Mouse (Mus musculus) brown adipose tissue, adult 24 weeks (tissue): ENCODE results near the gene Dkc1. TPM values are rescaled to one million over a fixed set of nuclear protein-coding genes. Genes with fewer than 3 reads are reported as not detected.

Source experiments
- H3K27ac ChIP-seq: fragments of 200-500 bp; replicated peaks from 2 replicates; pipeline ENCODE4 v1.5.1; 2012; ENCODE audit warnings: low read depth, mild to moderate bottlenecking, low read length
- H3K4me1 ChIP-seq: fragments of 200-500 bp; 2 replicates; pipeline ENCODE4 v1.6.1; 2012; ENCODE audit warnings: low read length, mixed read lengths; ENCODE audit not compliant: control insufficient read depth, insufficient read depth, insufficient read length
- H3K4me3 ChIP-seq: fragments of 200-500 bp; 2 replicates; pipeline ENCODE4 v1.5.1; 2012; ENCODE audit warnings: low read depth, mild to moderate bottlenecking, low read length, moderate library complexity; ENCODE audit not compliant: insufficient read depth
- polyA plus RNA-seq: library from polyadenylated mRNA; stranded (reverse); fragments of >200 nt; gene quantifications from 2 replicates; pipeline ENCODE4 v1.2.4, GENCODE M21; 2012; ENCODE audit not compliant: missing spikeins, insufficient read depth, insufficient read length

Dkc1 gene
- polyA plus RNA-seq: 16.1 and 29.9 TPM in 2 replicates

DNA sequence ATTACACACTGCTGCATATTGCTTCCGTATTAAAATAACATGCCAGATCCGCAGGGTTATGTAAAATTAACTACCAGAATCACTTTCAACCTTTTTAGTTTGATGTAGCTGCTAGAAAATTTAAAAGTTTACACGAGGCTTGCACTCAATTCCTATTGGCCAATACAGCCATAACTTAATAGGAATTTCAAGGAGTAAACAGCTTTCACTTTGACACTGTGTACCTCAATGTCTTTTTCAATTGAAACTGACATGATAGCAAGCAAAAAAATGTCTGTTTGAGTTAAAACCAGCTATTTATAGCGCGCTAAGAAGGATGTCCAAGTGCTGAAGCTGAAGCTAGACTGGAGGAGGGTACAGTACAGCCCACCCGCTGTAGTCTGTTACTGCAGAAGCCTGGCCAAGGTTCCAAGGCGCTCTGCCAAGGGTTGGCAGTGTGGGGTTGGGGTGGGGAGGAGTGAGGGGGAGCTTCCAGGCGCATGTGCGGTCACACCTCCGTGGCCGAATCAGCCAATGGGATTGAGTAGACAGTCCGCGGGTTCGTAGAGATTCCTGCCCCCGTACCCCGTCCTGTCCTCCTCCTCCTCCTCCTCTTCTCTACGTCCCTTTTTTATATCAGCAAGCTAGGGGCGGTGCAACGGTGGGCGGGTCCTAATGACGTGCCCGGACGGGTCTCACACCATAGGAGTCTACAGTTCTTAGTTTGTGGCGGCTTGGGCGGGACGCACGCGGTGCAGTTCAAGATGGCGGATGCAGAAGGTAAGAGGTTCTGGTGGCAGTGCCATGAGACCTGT is at the start of gene Dkc1:
TSS of gene Dkc1 (plus strand) at position 486 of the 794 bp plus-strand sequence.
- Histone ChIP-seq H3K27ac (peak within 1 kb of the TSS; percentile 45), H3K4me3 (peak within 1 kb of the TSS; percentile 96), H3K4me1 (no peaks in the 10 kb centered on the region; the same call in 1 of the 2 replicates)

DNA sequence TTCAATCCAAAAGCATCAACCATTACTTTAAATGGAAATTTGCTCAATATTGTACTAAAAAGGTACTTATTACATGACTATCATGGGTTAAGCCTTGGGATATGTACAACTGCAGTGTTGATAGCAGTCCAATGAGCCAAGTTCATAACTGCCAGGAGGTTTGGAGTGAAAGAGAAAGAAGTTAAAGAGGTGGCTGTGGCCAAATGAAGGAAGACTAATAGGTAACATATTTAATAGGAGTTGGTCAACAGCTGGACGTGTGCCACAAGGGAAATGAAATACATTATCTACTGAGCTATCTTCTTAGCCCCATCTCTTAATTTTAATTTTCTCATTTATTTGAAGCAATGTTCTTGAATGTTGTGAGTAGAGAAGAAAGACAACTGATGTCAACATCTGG is 49.7 kb upstream of the Dkc1 start:
- Histone ChIP-seq H3K27ac (no peak overlapping the region), H3K4me1 (no peaks in the 10 kb centered on the region), H3K4me3 (no peak overlapping the region)

DNA sequence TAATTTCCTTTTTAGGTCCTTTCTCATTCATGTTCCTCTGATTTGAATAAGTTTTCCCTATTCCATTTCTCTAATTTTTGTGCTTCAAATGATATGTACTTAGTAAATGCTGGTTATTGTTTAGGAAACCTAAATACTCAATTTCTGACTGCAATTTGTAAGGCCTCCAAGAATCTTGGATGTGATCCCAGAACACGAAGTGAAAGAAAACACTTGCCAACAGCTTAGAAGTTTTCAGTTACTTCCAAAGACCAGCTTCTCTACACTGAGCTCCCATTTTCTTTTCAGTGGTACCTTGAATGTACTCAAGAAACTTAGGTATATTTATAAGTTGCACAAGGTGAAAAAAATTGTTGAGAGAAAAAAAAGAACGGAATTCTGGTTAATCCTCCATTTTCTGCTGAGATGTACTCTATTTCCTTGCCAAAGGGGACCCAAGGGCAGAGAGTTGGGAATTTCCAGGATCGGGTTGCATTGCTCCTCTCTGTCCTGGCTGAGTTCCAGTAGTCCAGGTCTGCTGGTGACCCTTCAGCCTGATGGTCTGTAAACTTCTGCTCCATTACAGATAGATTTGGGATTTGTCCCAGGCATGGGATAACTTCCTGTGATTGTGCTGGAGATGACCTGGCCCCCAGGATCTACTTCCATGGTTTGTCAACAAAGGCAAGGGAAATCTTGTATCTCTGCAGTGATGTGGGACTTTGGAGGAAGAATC is 48.6 kb upstream of the Dkc1 start:
- Histone ChIP-seq H3K27ac (peak overlapping the region; percentile 39; the same call in 1 of the 2 replicates), H3K4me3 (no peak overlapping the region), H3K4me1 (no peaks in the 10 kb centered on the region)

DNA sequence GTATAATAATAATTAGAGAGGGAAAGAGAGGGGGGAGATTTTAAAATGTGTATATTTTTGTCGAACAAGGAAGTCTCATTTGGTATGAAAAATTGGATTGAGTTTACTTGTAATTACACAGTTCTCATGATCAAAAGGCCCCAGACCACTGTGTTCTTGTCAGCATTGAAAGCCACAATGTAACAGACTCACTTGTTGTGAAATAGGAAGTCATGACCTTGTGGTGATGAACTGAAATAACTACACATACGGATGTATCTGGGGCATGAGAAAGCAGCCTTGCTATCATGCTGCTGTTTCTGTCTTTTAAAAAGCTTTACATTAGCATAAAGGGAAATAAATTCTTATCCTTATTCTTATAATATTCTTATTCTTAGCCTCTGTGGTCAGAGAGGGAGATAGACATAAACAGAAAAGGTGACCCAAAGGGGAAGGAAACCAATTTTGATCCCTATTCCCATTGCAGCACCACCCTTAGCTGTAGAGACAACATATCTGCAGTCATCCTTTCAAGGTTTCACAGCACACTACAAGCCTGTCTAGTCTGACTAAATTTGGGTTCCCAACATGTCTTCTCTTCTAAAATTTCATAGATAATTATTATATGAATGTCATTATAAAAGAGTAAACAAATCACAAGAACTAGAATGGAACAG is 39.4 kb upstream of the Dkc1 start:
- Histone ChIP-seq H3K4me1 (no peaks in the 10 kb centered on the region), H3K27ac (no peak overlapping the region), H3K4me3 (no peak overlapping the region)

GRCm38 (mm10) chrX:75082351-75082750 is 13.3 kb upstream of the Dkc1 start:
- Histone ChIP-seq H3K4me3 (no peak overlapping the region), H3K4me1 (no peaks in the 10 kb centered on the region), H3K27ac (no peak overlapping the region)

DNA sequence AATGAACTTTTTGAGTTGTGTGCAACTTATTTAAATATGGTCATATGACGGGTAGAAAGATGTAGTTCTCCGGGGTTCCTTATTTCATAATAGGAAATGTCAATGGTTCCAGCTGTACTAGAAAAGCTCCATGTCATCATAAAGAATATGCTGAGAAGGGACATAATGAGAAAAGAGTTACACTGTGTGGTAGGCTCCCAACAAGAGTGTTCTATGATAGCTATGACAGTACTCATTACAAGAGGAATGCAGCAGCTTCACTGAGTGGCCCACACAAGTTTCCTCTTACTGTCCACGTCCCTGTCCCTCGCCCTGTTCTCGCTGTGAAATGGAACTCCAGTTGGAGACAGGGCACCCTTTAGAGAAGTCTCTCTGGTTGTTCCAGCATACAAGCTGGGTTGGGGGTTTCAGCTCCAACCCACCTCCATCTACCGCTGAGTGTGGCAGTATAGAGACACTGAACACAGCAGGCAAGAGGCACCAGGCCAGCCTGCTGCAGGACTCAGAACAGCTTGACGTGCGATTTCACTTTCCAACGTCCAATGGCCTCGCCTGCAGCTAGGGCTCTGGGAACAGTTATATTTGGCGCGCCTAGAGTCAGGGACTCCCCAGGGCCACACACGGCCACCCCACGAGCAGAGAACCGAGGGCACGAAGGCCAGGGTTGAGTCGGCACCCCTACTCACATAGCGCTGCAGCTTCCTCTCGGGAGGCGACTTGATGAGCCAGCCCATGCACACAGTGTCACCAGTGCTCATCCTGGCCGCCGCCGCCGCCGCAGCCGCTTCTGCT is 11.5 kb upstream of the Dkc1 start:
- Histone ChIP-seq H3K4me1 (no peaks in the 10 kb centered on the region), H3K4me3 (peak overlapping the region; percentile 84), H3K27ac (peak overlapping the region; percentile 54; the same call in 1 of the 2 replicates)

GRCm38 (mm10) chrX:75084774-75085508 is 10.7 kb upstream of the Dkc1 start, which contains the start of gene Gab3:
Gene Gab3 (minus strand): TSS chrX:75085458.
- H3K4me1 ChIP-seq: no peaks in the 10 kb centered on the region
- H3K27ac ChIP-seq: peak within 1 kb of the TSS; percentile 54; the same call in 1 of the 2 replicates
- H3K4me3 ChIP-seq: peak within 1 kb of the TSS; percentile 84

DNA sequence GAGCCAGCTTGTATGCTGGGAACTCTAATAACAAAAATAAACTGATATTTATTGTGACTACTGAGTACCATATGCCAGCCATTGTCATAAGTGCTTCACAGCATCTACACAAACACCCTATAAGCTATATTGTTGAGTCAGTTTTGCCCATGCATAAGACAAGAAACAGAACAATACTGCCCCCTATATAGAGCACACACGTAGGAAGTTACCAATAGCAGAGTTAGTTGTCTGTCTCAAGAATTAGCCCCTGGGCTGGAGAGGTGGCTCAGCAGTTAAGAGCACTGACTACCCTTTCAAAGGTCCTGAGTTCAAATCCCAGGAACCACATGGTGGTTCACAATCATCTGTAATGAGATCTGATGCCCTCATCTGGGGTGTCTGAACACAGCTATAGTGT is 10.0 kb upstream of the Dkc1 start:
- no peaks in the 10 kb centered on the region for H3K4me1 ChIP-seq

GRCm38 (mm10) chrX:75096163-75096770 is 613 bp downstream of the Dkc1 start:
- peak overlapping the region; percentile 45 for H3K27ac ChIP-seq
- peak overlapping the region; percentile 96 for H3K4me3 ChIP-seq
- H3K4me1 ChIP-seq: no peaks in the 10 kb centered on the region; the same call in 1 of the 2 replicates

More for the DNA sequence above, 10.0 kb upstream of the Dkc1 start:
- Histone ChIP-seq H3K4me3 (no peak overlapping the region), H3K27ac (no peak overlapping the region)

DNA sequence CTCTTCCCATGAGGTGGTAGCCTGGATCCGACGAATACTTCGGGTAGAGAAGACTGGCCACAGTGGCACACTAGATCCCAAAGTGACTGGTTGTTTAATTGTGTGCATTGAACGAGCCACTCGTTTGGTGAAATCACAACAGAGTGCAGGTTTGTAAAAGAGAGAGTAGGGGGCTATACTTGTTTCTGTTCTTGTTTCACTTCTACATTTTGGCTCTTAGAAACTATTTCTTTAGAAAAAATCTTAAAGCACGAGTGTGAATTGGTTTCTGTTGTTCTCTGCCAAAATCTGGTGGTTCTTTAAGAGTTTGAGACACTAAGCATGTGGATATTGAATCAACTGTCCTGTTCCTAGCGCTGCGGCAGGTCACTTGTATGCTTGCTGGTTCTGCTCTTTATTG is 3.1 kb downstream of the Dkc1 start:
- Histone ChIP-seq H3K4me3 (no peak overlapping the region), H3K27ac (no peak overlapping the region), H3K4me1 (no peaks in the 10 kb centered on the region; the same call in 1 of the 2 replicates)

DNA sequence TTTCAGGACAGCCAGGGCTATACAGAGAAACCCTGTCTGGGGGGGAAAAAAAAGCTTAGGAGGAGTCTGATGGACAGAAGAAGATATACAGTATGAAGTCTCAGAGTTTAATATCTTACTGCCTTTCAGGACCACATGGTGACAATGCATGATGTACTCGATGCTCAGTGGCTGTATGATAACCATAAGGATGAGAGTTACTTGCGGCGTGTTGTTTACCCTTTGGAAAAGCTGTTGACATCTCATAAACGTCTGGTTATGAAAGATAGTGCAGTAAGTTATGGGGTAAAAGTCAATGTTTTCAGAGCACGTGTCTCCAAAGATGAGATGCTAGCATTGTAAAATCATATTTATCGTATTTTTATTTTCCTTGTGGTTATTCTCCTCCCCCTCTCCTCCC is 6.6 kb downstream of the Dkc1 start:
- no peaks in the 10 kb centered on the region for H3K4me1 ChIP-seq
- H3K27ac ChIP-seq: no peak overlapping the region
- no peak overlapping the region for H3K4me3 ChIP-seq

GRCm38 (mm10) chrX:75115550-75115949 is 19.9 kb downstream of the Dkc1 start:
- no peaks in the 10 kb centered on the region for H3K4me1 ChIP-seq
- no peak overlapping the region for H3K4me3 ChIP-seq
- H3K27ac ChIP-seq: no peak overlapping the region

GRCm38 (mm10) chrX:75125606-75126005 is 30.0 kb downstream of the Dkc1 start:
- H3K27ac ChIP-seq: no peak overlapping the region
- no peak overlapping the region for H3K4me3 ChIP-seq

More at GRCm38 (mm10) chrX:75125606-75126005, 30.0 kb downstream of the Dkc1 start:
- H3K4me1 ChIP-seq: no peaks in the 10 kb centered on the region; the same call in 1 of the 2 replicates
